Mouse (Mus musculus) hindbrain, embryonic 14.5 days (tissue): ENCODE measurements around the gene Ankrd24. TPM values are rescaled to one million over a fixed set of nuclear protein-coding genes. Genes with fewer than 3 reads are reported as not detected.
"Not testable (repeated sequence)": the region's sequence is repeated elsewhere in the genome, so short reads cannot be mapped to it uniquely, and the experiment has no call there.

ENCODE experiments used
- ATAC-seq: fragments of 200-750 bp; cut with Nextera tagmentation; 2 replicates; pipeline ENCODE4 v1.8.0; 2017; ENCODE audit warnings: moderate number of reproducible peaks, mild to moderate bottlenecking, moderate TSS enrichment, moderate library complexity; ENCODE audit not compliant: low FRiP score
- DNase-seq: peaks from one replicate; pipeline ENCODE4 v3.0.0-alpha.2; 2015; ENCODE audit warnings: low spot score
- H3K27ac ChIP-seq: fragments of 300-500 bp; sonication (generic); 2 replicates; pipeline ENCODE4 v1.5.1; 2014; ENCODE audit warnings: mild to moderate bottlenecking, moderate library complexity
- H3K27me3 ChIP-seq: fragments of 300-500 bp; sonication (generic); 2 replicates; pipeline ENCODE4 v1.6.1; 2014; ENCODE audit warnings: mild to moderate bottlenecking, low read length, mixed read lengths; ENCODE audit not compliant: control insufficient read depth, insufficient read depth
- H3K36me3 ChIP-seq: fragments of 300-500 bp; sonication (generic); replicated peaks from 2 replicates; pipeline ENCODE4 v1.6.1; 2014; ENCODE audit not compliant: control insufficient read depth, insufficient read depth
- H3K4me1 ChIP-seq: fragments of 300-500 bp; sonication (generic); replicated peaks from 2 replicates; pipeline ENCODE4 v1.6.1; 2014; ENCODE audit warnings: antibody characterized with exemption, low read length, mixed read lengths; ENCODE audit not compliant: control insufficient read depth, insufficient read depth
- H3K4me2 ChIP-seq: fragments of 300-500 bp; sonication (generic); replicated peaks from 2 replicates; pipeline ENCODE4 v1.6.1; 2014; ENCODE audit warnings: mild to moderate bottlenecking, moderate library complexity
- H3K4me3 ChIP-seq: fragments of 300-500 bp; sonication (generic); replicated peaks from 2 replicates; pipeline ENCODE4 v1.5.1; 2014; ENCODE audit warnings: mild to moderate bottlenecking, low read length
- H3K9ac ChIP-seq: fragments of 300-500 bp; sonication (generic); 2 replicates; pipeline ENCODE4 v1.6.1; 2014
- H3K9me3 ChIP-seq: fragments of 300-500 bp; sonication (generic); 2 replicates; pipeline ENCODE4 v1.6.1; 2016; ENCODE audit warnings: low read length; ENCODE audit not compliant: control insufficient read depth
- WGBS: fragments of 180-500 bp; shearing (Covaris S2); extraction: QIAGEN DNeasy Blood & Tissue Kit; methylation state at CpG from one replicate; pipeline ENCODE4 v1.1.7; 2014; 5-methylcytosine and 5-hydroxymethylcytosine counted together
- polyA plus RNA-seq: library from polyadenylated mRNA; unstranded; fragments of >200 nt; fragmentation: Nextera tagmentation; extraction: Ambion mirVana; gene quantifications from 2 replicates; pipeline ENCODE4 v1.2.1, GENCODE M21; 2014

The Ankrd24 gene
- polyA plus RNA-seq, 1 experiment from 2014 or later = 11.8 TPM

GRCm38 (mm10) chr10:81638101-81638500 is 9.8 kb downstream of the Ankrd24 start:
- H3K4me2 ChIP-seq = no peak overlapping the region
- H3K27me3 ChIP-seq = no peaks in the 10 kb centered on the region
- WGBS = 82% methylated on average over 6 of the region's 6 CpGs
- peaks cover 28% of the 10 kb centered on the region for H3K4me1 ChIP-seq
- H3K9me3 ChIP-seq = no peaks in the 10 kb centered on the region
- no peak for ATAC-seq
- no peak overlapping the region for H3K9ac ChIP-seq
- no peak for DNase-seq
- H3K27ac ChIP-seq = no peak overlapping the region
- no peak overlapping the region for H3K4me3 ChIP-seq
- H3K36me3 ChIP-seq = no peaks in the 10 kb centered on the region

- H3K27ac ChIP-seq, H3K4me3 ChIP-seq, H3K9ac ChIP-seq, H3K4me2 ChIP-seq, DNase-seq, ATAC-seq, H3K27me3 ChIP-seq, H3K36me3 ChIP-seq, H3K9me3 ChIP-seq: not testable (repeated sequence)
- peaks cover 25% of the 10 kb centered on the region for H3K4me1 ChIP-seq
- WGBS = 49% methylated on average over 4 of the region's 4 CpGs
These were observed 12.5 kb downstream of the Ankrd24 start for GRCm38 (mm10) chr10:81640825-81641224.

- H3K27me3 ChIP-seq = no peaks in the 10 kb centered on the region
- no peaks in the 10 kb centered on the region for H3K36me3 ChIP-seq
- no peak overlapping the region for H3K4me3 ChIP-seq
- peak overlapping the region; percentile 98 for H3K4me2 ChIP-seq
- H3K9me3 ChIP-seq = no peaks in the 10 kb centered on the region
- DNase-seq = no peak
- H3K27ac ChIP-seq = no peak overlapping the region
- 0 out of 2 replicates have a peak overlapping the region, but pooled peaks have one; percentile 97 for H3K9ac ChIP-seq
- WGBS = 90% methylated on average over 2 of the region's 2 CpGs
- peaks cover 25% of the 10 kb centered on the region for H3K4me1 ChIP-seq
- no peak for ATAC-seq
These were observed 13.2 kb downstream of the Ankrd24 start for GRCm38 (mm10) chr10:81641566-81641965.

- DNase-seq (no peak), ATAC-seq (no peak)
- Histone ChIP-seq H3K36me3 (no peaks in the 10 kb centered on the region), H3K4me3 (peak overlapping the region; percentile 79), H3K27me3 (no peaks in the 10 kb centered on the region), H3K9me3 (no peaks in the 10 kb centered on the region), H3K4me2 (peak overlapping the region; percentile 98), H3K9ac (peak overlapping the region; percentile 97), H3K4me1 (peaks cover 25% of the 10 kb centered on the region), H3K27ac (no peak overlapping the region)
- WGBS = 79% methylated on average over 8 of the region's 8 CpGs
These were observed 13.8 kb downstream of the Ankrd24 start for GRCm38 (mm10) chr10:81641978-81642647.

- Histone ChIP-seq H3K9me3 (no peaks in the 10 kb centered on the region), H3K36me3 (no peaks in the 10 kb centered on the region), H3K4me3 (peak overlapping the region; percentile 79), H3K4me2 (peak overlapping the region; percentile 98), H3K27me3 (no peaks in the 10 kb centered on the region), H3K9ac (peak overlapping the region; percentile 97), H3K27ac (peak overlapping the region; percentile 97), H3K4me1 (peaks cover 25% of the 10 kb centered on the region)
- DNase-seq (no peak), ATAC-seq (no peak; the same call in none of the 2 replicates)
- WGBS = 21% methylated on average over 24 of the region's 24 CpGs
These were observed 14.5 kb downstream of the Ankrd24 start for GRCm38 (mm10) chr10:81642648-81643448.

GRCm38 (mm10) chr10:81643449-81644055 is 15.2 kb downstream of the Ankrd24 start:
- Histone ChIP-seq H3K4me1 (peaks cover 25% of the 10 kb centered on the region), H3K27ac (peak overlapping the region; percentile 97), H3K9me3 (no peaks in the 10 kb centered on the region), H3K4me2 (peak overlapping the region; percentile 98), H3K9ac (peak overlapping the region; percentile 97), H3K27me3 (no peaks in the 10 kb centered on the region), H3K4me3 (peak overlapping the region; percentile 79), H3K36me3 (no peaks in the 10 kb centered on the region)
- ATAC-seq = peak; percentile 89
- peak; percentile 94 for DNase-seq
- WGBS = under 1% methylated on average over 74 of the region's 75 CpGs

- H3K27ac ChIP-seq = peak overlapping the region; percentile 97
- WGBS = 73% methylated on average over 2 of the region's 2 CpGs
- H3K4me2 ChIP-seq = peak overlapping the region; percentile 98
- H3K27me3 ChIP-seq = no peaks in the 10 kb centered on the region
- DNase-seq = no peak
- no peaks in the 10 kb centered on the region for H3K36me3 ChIP-seq
- ATAC-seq = peak; percentile 15
- peaks cover 25% of the 10 kb centered on the region for H3K4me1 ChIP-seq
- peak overlapping the region; percentile 79 for H3K4me3 ChIP-seq
- H3K9me3 ChIP-seq = no peaks in the 10 kb centered on the region
- H3K9ac ChIP-seq = peak overlapping the region; percentile 97
These were observed 15.8 kb downstream of the Ankrd24 start for GRCm38 (mm10) chr10:81644162-81644561.

GRCm38 (mm10) chr10:81644716-81645115 is 16.4 kb downstream of the Ankrd24 start:
- Histone ChIP-seq H3K27ac (no peak overlapping the region), H3K9ac (no peak overlapping the region), H3K27me3 (no peaks in the 10 kb centered on the region), H3K4me2 (no peak overlapping the region), H3K4me1 (peaks cover 25% of the 10 kb centered on the region), H3K4me3 (no peak overlapping the region), H3K9me3 (no peaks in the 10 kb centered on the region), H3K36me3 (no peaks in the 10 kb centered on the region)
- no peak for DNase-seq
- no peak for ATAC-seq
- 86% methylated on average over 18 of the region's 18 CpGs for WGBS

- Histone ChIP-seq H3K9ac (no peak overlapping the region), H3K36me3 (no peaks in the 10 kb centered on the region), H3K27me3 (no peaks in the 10 kb centered on the region), H3K4me3 (no peak overlapping the region), H3K27ac (no peak overlapping the region), H3K4me1 (peaks cover 30% of the 10 kb centered on the region), H3K4me2 (no peak overlapping the region), H3K9me3 (no peaks in the 10 kb centered on the region)
- ATAC-seq (no peak), DNase-seq (no peak)
- WGBS = 89% methylated on average over 4 of the region's 4 CpGs
These were observed 17.1 kb downstream of the Ankrd24 start for GRCm38 (mm10) chr10:81645391-81645790.
